Mouse (Mus musculus): Measurements from ENCODE around the gene Sgtb. TPM values are rescaled to one million over a fixed set of nuclear protein-coding genes. Genes with fewer than 3 reads are reported as not detected.
A peak's percentile ranks its signal among the peaks of the same experiment; 100 is the strongest.

Gene Sgtb
- polyA plus RNA-seq, 1 experiment: 0.16 TPM

GRCm38 (mm10) chr13:104108651-104109287, 772 bp upstream of the Sgtb start:
- Histone ChIP-seq H3K27me3 (ENCODE audit: control insufficient read depth, insufficient read depth, low read length) (peaks cover 3% of the 10 kb centered on the region), H3K36me3 (ENCODE audit: control insufficient read depth, insufficient read depth, low read length) (no peaks in the 10 kb centered on the region), H3K27ac (ENCODE audit: insufficient read depth, low read length) (no peak overlapping the region), H3K4me1 (ENCODE audit: control insufficient read depth, insufficient read depth, insufficient read length) (peaks cover 4% of the 10 kb centered on the region), H3K4me3 (ENCODE audit: extremely low read depth, insufficient read depth, insufficient read length) (peak overlapping the region; percentile 72)
- no peak for TF ChIP-seq POLR2A (IDR thresholded peaks at IDR 0.05; ENCODE audit: low read depth, low read length)
- TF ChIP-seq CTCF (IDR thresholded peaks at IDR 0.05; ENCODE audit: extremely low read depth, insufficient read depth, insufficient read length, insufficient replicate concordance): no peak
- no peak for DNase-seq (ENCODE audit: low read depth in 1 of 2, low spot score in 2 of 2)
- under 1% methylated on average over 24 of the region's 24 CpGs for WGBS

DNA sequence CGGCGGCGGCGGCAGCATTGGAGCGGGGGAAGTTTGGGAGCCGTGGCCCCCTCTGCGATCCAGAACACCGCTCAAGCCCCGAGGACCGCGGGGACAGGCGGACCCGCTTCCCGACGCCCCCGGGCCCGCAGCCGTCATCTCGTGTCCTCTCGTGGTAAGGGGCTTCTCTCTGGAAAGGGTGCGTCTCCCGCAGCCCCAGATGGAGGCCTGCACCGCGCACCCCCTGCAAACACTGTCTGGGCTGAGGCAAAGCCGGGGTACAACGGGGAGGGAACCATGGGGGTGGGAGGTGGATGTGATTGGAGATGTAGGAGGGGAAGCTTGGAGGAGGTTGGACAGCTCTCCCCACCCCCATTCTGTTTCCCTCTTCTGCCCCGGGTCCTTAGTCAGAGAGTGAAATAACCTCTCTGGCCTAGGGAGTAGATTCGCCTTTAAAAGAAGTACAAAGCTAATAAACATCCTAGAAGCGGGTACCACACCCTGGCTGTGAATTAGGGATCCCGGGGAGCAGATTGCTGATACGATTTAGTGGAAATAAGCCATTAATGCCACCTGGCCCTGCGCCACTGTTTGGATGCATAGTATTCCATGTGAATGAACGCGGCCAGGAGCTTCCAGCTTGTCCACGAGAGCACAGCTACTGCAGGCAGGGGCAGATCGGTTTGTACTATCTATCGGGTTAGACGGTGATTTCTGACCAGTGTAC, 428 bp downstream of the Sgtb start:
- Histone ChIP-seq H3K27me3 (ENCODE audit: control insufficient read depth, insufficient read depth, low read length) (peaks cover 3% of the 10 kb centered on the region), H3K4me1 (ENCODE audit: control insufficient read depth, insufficient read depth, insufficient read length) (peaks cover 4% of the 10 kb centered on the region), H3K27ac (ENCODE audit: insufficient read depth, low read length) (no peak overlapping the region), H3K4me3 (ENCODE audit: extremely low read depth, insufficient read depth, insufficient read length) (peak overlapping the region; percentile 62), H3K36me3 (ENCODE audit: control insufficient read depth, insufficient read depth, low read length) (no peaks in the 10 kb centered on the region)
- TF ChIP-seq CTCF (IDR thresholded peaks at IDR 0.05; ENCODE audit: extremely low read depth, insufficient read depth, insufficient read length, insufficient replicate concordance) (no peak), POLR2A (IDR thresholded peaks at IDR 0.05; ENCODE audit: low read depth, low read length) (no peak)
- WGBS: 9% methylated on average over 38 of the region's 38 CpGs
- DNase-seq (ENCODE audit: low read depth in 1 of 2, low spot score in 2 of 2): no peak

GRCm38 (mm10) chr13:104110526-104110925, 985 bp downstream of the Sgtb start:
- no peak overlapping the region for H3K4me3 ChIP-seq (ENCODE audit: extremely low read depth, insufficient read depth, insufficient read length)
- H3K27ac ChIP-seq (ENCODE audit: insufficient read depth, low read length): no peak overlapping the region
- H3K4me1 ChIP-seq (ENCODE audit: control insufficient read depth, insufficient read depth, insufficient read length): peaks cover 4% of the 10 kb centered on the region
- no peak for DNase-seq (ENCODE audit: low read depth in 1 of 2, low spot score in 2 of 2)
- H3K27me3 ChIP-seq (ENCODE audit: control insufficient read depth, insufficient read depth, low read length): peaks cover 3% of the 10 kb centered on the region
- no peaks in the 10 kb centered on the region for H3K36me3 ChIP-seq (ENCODE audit: control insufficient read depth, insufficient read depth, low read length)
- 68% methylated on average over 7 of the region's 7 CpGs for WGBS
- TF ChIP-seq CTCF (IDR thresholded peaks at IDR 0.05; ENCODE audit: extremely low read depth, insufficient read depth, insufficient read length, insufficient replicate concordance): no peak
- no peak for TF ChIP-seq POLR2A (IDR thresholded peaks at IDR 0.05; ENCODE audit: low read depth, low read length)

DNA sequence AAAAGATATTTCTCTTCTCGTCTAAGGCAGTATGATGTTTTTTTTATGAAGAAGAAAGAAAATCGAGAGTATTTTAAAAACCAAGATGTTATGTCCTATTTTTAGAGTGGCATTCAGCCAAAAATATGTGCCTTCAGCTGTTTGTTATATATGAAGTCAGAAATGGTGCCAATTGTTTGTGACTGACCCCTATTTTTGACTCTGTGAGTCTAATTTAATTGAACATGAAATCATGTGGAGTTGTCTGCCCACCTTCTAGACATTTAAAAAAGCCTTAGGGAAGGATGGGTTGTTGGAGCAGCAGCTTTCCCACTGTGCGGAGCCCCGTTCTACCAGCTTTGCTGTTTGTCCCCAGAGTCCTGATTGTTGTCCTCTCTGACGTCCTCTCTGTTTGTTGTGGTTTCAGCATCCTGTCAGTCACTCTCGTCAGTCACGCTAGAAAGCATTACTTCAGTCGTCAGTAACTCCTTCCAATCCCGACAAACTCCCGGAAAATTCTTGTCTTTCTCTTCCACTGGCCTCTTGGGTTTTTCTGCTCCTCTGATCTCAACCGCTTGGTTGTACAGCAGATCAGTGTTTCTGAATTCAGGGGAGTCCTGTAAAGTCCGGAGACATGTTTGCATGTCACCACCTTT, 2.8 kb downstream of the Sgtb start:
- H3K4me3 ChIP-seq (ENCODE audit: extremely low read depth, insufficient read depth, insufficient read length): no peak overlapping the region
- H3K27me3 ChIP-seq (ENCODE audit: control insufficient read depth, insufficient read depth, low read length): peaks cover 3% of the 10 kb centered on the region
- H3K4me1 ChIP-seq (ENCODE audit: control insufficient read depth, insufficient read depth, insufficient read length): peaks cover 4% of the 10 kb centered on the region
- no peak for TF ChIP-seq POLR2A (IDR thresholded peaks at IDR 0.05; ENCODE audit: low read depth, low read length)
- TF ChIP-seq CTCF (IDR thresholded peaks at IDR 0.05; ENCODE audit: extremely low read depth, insufficient read depth, insufficient read length, insufficient replicate concordance): no peak
- WGBS: 35% methylated on average over 12 of the region's 12 CpGs
- no peak for DNase-seq (ENCODE audit: low read depth in 1 of 2, low spot score in 2 of 2)
- no peaks in the 10 kb centered on the region for H3K36me3 ChIP-seq (ENCODE audit: control insufficient read depth, insufficient read depth, low read length)
- no peak overlapping the region for H3K27ac ChIP-seq (ENCODE audit: insufficient read depth, low read length)

DNA sequence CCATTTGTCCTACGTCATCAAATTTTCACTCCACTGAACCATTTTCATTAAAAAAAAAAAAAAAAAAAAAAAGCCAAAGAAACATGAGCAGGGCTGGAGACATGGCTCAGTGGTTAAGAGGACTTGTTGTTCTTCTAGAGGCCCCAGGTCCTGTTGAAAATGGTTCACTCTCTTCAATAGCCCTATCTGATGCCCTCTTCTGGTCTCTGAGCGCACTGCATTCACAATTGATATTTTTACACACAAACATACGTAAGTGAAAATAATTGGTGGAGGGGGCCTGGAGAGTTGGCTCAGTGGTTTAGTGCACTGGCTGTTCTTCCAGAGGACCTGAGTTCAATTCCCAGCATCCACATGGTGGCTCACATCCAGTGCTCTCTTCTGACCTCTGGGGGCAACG, 4.2 kb downstream of the Sgtb start:
- no peak overlapping the region for H3K4me3 ChIP-seq (ENCODE audit: extremely low read depth, insufficient read depth, insufficient read length)
- H3K36me3 ChIP-seq (ENCODE audit: control insufficient read depth, insufficient read depth, low read length): no peaks in the 10 kb centered on the region
- WGBS: 86% methylated on average over 4 of the region's 4 CpGs
- H3K27ac ChIP-seq (ENCODE audit: insufficient read depth, low read length): no peak overlapping the region
- DNase-seq (ENCODE audit: low read depth in 1 of 2, low spot score in 2 of 2): no peak
- TF ChIP-seq CTCF (IDR thresholded peaks at IDR 0.05; ENCODE audit: extremely low read depth, insufficient read depth, insufficient read length, insufficient replicate concordance) (no peak), POLR2A (IDR thresholded peaks at IDR 0.05; ENCODE audit: low read depth, low read length) (no peak)
- peaks cover 3% of the 10 kb centered on the region for H3K27me3 ChIP-seq (ENCODE audit: control insufficient read depth, insufficient read depth, low read length)
- peaks cover 2% of the 10 kb centered on the region; the same call in 1 of the 2 replicates for H3K4me1 ChIP-seq (ENCODE audit: control insufficient read depth, insufficient read depth, insufficient read length)

GRCm38 (mm10) chr13:104114827-104115226, 5.3 kb downstream of the Sgtb start:
- Histone ChIP-seq H3K27ac (ENCODE audit: insufficient read depth, low read length) (no peak overlapping the region), H3K36me3 (ENCODE audit: control insufficient read depth, insufficient read depth, low read length) (no peaks in the 10 kb centered on the region), H3K4me3 (ENCODE audit: extremely low read depth, insufficient read depth, insufficient read length) (no peak overlapping the region), H3K27me3 (ENCODE audit: control insufficient read depth, insufficient read depth, low read length) (peaks cover 3% of the 10 kb centered on the region), H3K4me1 (ENCODE audit: control insufficient read depth, insufficient read depth, insufficient read length) (0 out of 2 replicates have a peak, but pooled peaks cover 2% of the 10 kb centered on the region)
- 97% methylated on average over 2 of the region's 2 CpGs for whole genome bisulfite sequencing
- no peak for TF ChIP-seq POLR2A (IDR thresholded peaks at IDR 0.05; ENCODE audit: low read depth, low read length)
- no peak for DNase-seq (ENCODE audit: low read depth in 1 of 2, low spot score in 2 of 2)
